Mouse (Mus musculus) embryonic facial prominence, embryonic 15.5 days (tissue): ENCODE measurements around the gene Mvk. TPM values are rescaled to one million over a fixed set of nuclear protein-coding genes. Genes with fewer than 3 reads are reported as not detected.
A peak's percentile ranks its signal among the peaks of the same experiment; 100 is the strongest.

ENCODE experiments used
- ATAC-seq: fragments of 200-750 bp; cut with Nextera tagmentation; 2 replicates; pipeline ENCODE4 v1.8.0; 2017; ENCODE audit warnings: low read depth, moderate TSS enrichment; ENCODE audit not compliant: insufficient number of reproducible peaks, low FRiP score, low TSS enrichment
- H3K27ac ChIP-seq: fragments of 300-500 bp; sonication (generic); replicated peaks from 2 replicates; pipeline ENCODE4 v1.5.1; 2015; ENCODE audit warnings: mild to moderate bottlenecking, inconsistent platforms
- H3K27me3 ChIP-seq: fragments of 300-500 bp; sonication (generic); 2 replicates; pipeline ENCODE4 v1.6.1; 2015; ENCODE audit warnings: inconsistent platforms
- H3K36me3 ChIP-seq: fragments of 300-500 bp; sonication (generic); 2 replicates; pipeline ENCODE4 v1.6.1; 2015; ENCODE audit warnings: mild to moderate bottlenecking, inconsistent platforms
- H3K4me1 ChIP-seq: fragments of 300-500 bp; sonication (generic); 2 replicates; pipeline ENCODE4 v1.6.1; 2015; ENCODE audit warnings: inconsistent platforms
- H3K4me2 ChIP-seq: fragments of 300-500 bp; sonication (generic); replicated peaks from 2 replicates; pipeline ENCODE4 v1.6.1; 2015; ENCODE audit warnings: mild to moderate bottlenecking, inconsistent platforms
- H3K4me3 ChIP-seq: fragments of 300-500 bp; sonication (generic); replicated peaks from 2 replicates; pipeline ENCODE4 v1.5.1; 2015; ENCODE audit warnings: mild to moderate bottlenecking, inconsistent platforms
- H3K9ac ChIP-seq: fragments of 300-500 bp; sonication (generic); 2 replicates; pipeline ENCODE4 v1.6.1; 2015; ENCODE audit warnings: inconsistent platforms
- H3K9me3 ChIP-seq: fragments of 300-500 bp; sonication (generic); replicated peaks from 2 replicates; pipeline ENCODE4 v1.6.1; 2016; ENCODE audit warnings: inconsistent platforms
- WGBS: fragments of 180-500 bp; shearing (Covaris S2); methylation state at CpG from one replicate; pipeline ENCODE4 v1.1.7; 2015; 5-methylcytosine and 5-hydroxymethylcytosine counted together
- polyA plus RNA-seq: library from polyadenylated mRNA; unstranded; fragments of >200 nt; fragmentation: Nextera tagmentation; extraction: Ambion mirVana; gene quantifications from 2 replicates; pipeline ENCODE4 v1.2.1, GENCODE M21; 2015

The Mvk gene
- polyA plus RNA-seq, 1 experiment from 2014 or later: 51.8 TPM

DNA sequence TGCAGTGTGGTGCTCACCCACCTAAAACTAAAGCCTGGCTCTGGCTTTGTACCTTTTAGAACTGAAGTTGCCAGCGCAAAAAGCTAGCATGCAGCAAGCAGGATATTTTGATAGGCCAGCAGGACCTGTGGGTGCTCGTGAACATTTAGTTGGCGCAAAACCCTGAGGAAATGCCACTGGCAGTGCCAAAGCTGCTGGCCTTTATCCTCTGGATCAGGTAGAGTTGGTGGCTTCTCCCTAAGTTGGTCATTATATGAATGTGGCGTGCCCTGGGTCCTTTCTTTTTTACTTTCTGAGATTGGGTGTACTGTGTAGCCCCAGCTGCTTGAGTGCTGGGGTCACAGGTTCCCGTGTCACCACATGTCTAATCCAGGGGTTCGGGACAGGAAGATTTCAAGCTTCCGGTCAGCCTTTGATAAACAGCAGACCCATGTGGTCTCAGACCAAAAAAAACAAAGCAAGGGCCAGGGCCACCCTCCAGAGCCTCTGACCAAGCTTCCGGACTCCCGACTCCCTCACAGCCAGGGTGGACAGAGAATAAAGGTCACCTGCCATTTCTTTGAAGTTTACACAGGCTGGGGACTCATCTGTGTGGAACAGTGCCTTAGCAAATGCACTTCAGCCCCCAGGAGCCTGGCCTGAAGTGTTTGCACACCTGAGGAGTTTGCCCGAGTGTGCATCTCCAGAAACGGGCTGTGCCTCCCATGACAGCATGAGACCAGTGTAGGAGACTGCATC lies 22.3 kb upstream of the Mvk start:
- Histone ChIP-seq H3K9ac (no peak overlapping the region), H3K9me3 (no peaks in the 10 kb centered on the region), H3K27ac (no peak overlapping the region), H3K4me1 (no peaks in the 10 kb centered on the region), H3K4me3 (no peak overlapping the region), H3K36me3 (peaks cover 44% of the 10 kb centered on the region), H3K27me3 (no peaks in the 10 kb centered on the region), H3K4me2 (no peak overlapping the region)
- ATAC-seq: no peak
- 76% methylated on average over 11 of the region's 11 CpGs for WGBS

DNA sequence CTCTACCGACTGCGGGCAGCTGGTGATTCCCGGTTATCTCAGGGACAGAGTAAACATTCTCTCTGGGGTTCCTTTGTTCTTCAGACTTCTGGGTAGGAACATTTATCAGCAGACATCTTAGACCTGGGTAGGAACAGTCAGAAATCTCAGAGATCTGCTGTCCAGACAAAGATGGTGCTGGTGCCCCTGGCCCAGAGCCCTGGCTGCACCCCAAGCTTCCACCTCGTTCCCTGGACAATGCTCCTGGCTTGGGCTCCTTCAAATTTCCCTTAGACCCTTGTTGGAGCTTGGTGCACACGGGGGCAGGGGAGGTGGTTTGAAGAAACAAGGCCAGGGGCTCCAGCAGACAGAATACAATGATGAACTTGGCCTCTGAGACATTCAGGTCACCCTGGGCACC lies 21.5 kb upstream of the Mvk start:
- Histone ChIP-seq H3K4me2 (no peak overlapping the region), H3K4me1 (no peaks in the 10 kb centered on the region), H3K9ac (no peak overlapping the region), H3K4me3 (no peak overlapping the region), H3K27me3 (no peaks in the 10 kb centered on the region), H3K9me3 (no peaks in the 10 kb centered on the region), H3K27ac (no peak overlapping the region), H3K36me3 (peaks cover 35% of the 10 kb centered on the region)
- ATAC-seq: no peak
- WGBS: 57% methylated on average over 5 of the region's 5 CpGs

DNA sequence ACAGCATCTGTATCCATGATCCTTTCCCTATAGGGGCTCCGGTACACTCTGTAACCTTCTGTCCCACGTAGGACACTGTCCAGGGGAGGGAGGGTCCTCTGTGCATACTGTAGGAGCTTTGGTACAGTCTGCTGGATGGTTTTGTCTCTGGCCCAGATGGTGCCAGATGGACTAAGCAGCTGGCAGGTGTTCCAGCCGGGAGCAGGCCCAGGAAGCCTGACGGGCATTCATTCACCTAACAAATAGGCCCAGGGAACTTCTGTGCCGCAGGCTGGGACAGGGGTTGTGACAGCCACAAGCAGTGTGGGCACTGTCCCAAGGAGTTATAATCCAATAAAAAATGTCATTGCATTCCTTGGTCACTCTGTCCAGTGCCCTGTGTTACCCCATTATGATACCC lies 20.1 kb upstream of the Mvk start:
- 80% methylated on average over 5 of the region's 5 CpGs for WGBS
- no peak overlapping the region for H3K9ac ChIP-seq
- H3K27me3 ChIP-seq: no peaks in the 10 kb centered on the region
- peaks cover 23% of the 10 kb centered on the region for H3K36me3 ChIP-seq
- no peak overlapping the region for H3K4me3 ChIP-seq
- ATAC-seq: no peak
- H3K4me1 ChIP-seq: no peaks in the 10 kb centered on the region
- H3K4me2 ChIP-seq: no peak overlapping the region
- no peak overlapping the region for H3K27ac ChIP-seq
- no peaks in the 10 kb centered on the region for H3K9me3 ChIP-seq

DNA sequence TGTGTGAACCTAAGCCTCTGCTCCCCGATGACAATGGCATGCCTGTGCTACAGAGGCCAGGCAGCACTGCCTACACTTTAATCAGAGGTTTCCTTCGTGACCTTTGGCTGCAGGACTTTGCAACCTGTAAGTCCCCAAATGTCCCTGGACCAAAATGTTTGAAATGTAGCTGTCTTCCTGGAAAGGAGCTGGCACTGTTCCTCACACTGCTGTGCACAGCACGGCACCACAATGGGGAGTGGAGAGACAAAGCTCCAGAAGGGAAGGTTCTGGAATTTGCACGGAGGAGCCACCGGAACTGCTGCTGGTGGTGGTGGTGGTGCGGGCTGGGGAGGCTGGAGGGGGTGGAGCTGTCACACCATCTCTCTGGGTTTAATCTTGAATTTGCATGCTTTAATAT lies 17.3 kb upstream of the Mvk start:
- Histone ChIP-seq H3K27ac (no peak overlapping the region), H3K36me3 (no peaks in the 10 kb centered on the region), H3K9me3 (no peaks in the 10 kb centered on the region), H3K4me2 (no peak overlapping the region), H3K4me3 (no peak overlapping the region), H3K4me1 (no peaks in the 10 kb centered on the region), H3K9ac (no peak overlapping the region), H3K27me3 (no peaks in the 10 kb centered on the region)
- 68% methylated on average over 6 of the region's 6 CpGs for WGBS
- ATAC-seq: no peak

DNA sequence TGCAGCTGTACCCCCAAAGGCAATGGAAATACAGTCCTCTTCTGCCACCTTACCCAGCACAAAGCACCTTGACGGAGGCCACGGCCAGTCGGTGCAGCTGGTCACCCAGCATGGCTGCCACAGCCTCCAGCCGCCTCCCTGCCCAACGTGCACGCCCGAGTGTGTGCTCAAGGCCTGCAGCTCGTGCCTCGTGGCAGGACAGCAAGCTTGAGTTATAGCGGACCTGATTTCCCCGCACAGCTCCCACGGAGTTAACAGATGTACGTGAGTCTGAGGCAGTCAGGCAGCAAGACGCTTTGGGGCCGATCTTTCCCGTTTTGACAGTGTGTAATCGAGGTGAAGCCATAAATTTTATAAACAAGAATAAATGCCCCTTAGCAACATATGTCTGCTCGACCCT lies 15.4 kb upstream of the Mvk start:
- no peak for ATAC-seq
- H3K4me2 ChIP-seq: no peak overlapping the region
- 68% methylated on average over 18 of the region's 18 CpGs for WGBS
- no peaks in the 10 kb centered on the region for H3K36me3 ChIP-seq
- H3K9me3 ChIP-seq: no peaks in the 10 kb centered on the region
- H3K4me3 ChIP-seq: no peak overlapping the region
- no peak overlapping the region for H3K27ac ChIP-seq
- H3K9ac ChIP-seq: no peak overlapping the region
- H3K27me3 ChIP-seq: no peaks in the 10 kb centered on the region
- H3K4me1 ChIP-seq: no peaks in the 10 kb centered on the region

DNA sequence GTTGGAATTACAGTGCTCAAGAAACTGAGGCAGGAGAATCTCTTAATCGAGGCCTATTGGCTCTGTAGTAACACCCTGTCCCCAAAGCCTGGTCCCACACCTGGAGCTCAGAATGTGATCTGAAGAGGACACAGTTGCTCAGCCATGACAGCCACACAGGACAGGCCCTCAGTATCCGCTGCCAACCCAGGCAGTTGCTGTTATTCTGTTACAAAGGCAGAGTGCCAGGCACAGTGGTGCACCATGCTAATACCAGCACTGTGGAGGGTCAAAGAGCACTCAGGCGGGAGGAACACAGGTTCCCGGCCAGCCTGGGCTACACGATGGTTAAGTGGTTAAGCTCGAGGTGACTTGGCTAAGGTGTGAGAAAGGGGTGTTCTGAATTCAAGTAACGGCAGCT lies 14.3 kb upstream of the Mvk start:
- 79% methylated on average over 7 of the region's 7 CpGs for WGBS

DNA sequence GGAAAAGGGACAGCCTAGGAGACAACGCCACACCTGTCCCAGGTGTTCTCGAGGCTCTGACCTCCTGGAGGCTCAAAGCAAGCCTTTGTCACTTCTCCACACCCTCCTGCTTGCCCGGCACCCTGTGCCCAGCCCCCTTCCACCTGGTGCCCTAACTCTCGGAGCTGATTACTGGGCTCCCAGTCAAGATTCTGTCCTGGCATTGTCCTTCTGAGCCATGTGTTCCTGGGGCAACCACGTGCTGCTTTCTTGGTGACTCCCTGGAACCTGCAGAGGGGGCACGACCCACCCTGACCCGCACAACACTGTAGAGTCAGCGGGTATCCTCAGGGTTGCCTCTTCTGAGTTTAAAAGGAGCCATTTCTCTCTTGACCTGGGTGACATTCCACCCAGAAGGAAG lies 9.7 kb upstream of the Mvk start:
- Histone ChIP-seq H3K36me3 (peaks cover 34% of the 10 kb centered on the region), H3K9ac (no peak overlapping the region), H3K9me3 (no peaks in the 10 kb centered on the region), H3K4me3 (no peak overlapping the region), H3K4me1 (no peaks in the 10 kb centered on the region), H3K4me2 (no peak overlapping the region), H3K27me3 (no peaks in the 10 kb centered on the region), H3K27ac (no peak overlapping the region)
- WGBS: 90% methylated on average over 8 of the region's 8 CpGs
- ATAC-seq: no peak

More for the DNA sequence above, 14.3 kb upstream of the Mvk start:
- Histone ChIP-seq H3K36me3 (peaks cover 5% of the 10 kb centered on the region; the same call in 1 of the 2 replicates), H3K4me2 (no peak overlapping the region), H3K9me3 (no peaks in the 10 kb centered on the region), H3K9ac (no peak overlapping the region), H3K27me3 (no peaks in the 10 kb centered on the region), H3K4me3 (no peak overlapping the region), H3K4me1 (no peaks in the 10 kb centered on the region), H3K27ac (no peak overlapping the region)
- ATAC-seq: no peak

DNA sequence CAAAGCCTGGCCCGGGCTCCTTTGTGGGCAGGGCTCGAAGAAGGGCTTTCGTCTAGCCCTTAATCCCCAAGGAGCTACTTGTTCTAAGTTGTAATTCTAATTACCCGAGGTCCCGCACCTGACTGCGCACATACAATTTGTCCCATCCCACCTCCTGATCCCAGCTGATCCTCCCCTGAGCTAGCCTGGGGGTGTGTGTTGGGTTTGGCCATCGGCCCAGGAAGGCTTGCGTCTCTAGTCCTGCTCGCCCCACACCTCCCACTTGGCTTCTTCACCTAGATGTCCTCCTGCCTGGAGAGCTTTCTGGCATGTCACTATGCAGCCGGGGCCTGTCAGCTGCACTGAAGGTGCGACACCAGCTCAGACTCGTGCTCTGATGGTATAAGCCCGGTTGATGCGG lies 8.5 kb upstream of the Mvk start:
- Histone ChIP-seq H3K27me3 (no peaks in the 10 kb centered on the region), H3K9me3 (no peaks in the 10 kb centered on the region), H3K4me1 (no peaks in the 10 kb centered on the region), H3K36me3 (peaks cover 34% of the 10 kb centered on the region), H3K27ac (no peak overlapping the region), H3K9ac (no peak overlapping the region), H3K4me2 (no peak overlapping the region), H3K4me3 (no peak overlapping the region)
- 86% methylated on average over 14 of the region's 14 CpGs for WGBS
- no peak for ATAC-seq

DNA sequence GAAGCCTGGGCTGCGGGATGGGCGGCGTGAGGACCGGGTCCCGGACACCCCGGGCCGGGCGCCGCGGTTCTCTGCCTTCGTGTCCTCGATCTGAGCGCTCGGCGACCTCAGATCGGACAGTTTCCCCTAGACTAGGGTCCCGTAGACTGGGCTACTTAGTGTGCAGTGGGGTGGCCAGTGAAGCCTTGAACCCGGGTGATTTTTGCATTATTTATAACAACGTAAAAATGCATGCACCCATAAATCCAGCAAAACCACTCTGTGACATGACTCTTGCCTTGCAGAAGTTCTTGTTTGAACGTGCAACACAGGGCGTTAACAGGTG lies 261 bp downstream of the Mvk start:
- WGBS: under 1% methylated on average over 21 of the region's 21 CpGs
- Histone ChIP-seq H3K4me3 (peak overlapping the region; percentile 90), H3K27ac (peak overlapping the region; percentile 74), H3K9ac (peak overlapping the region; percentile 91), H3K4me2 (peak overlapping the region; percentile 81), H3K4me1 (peaks cover 25% of the 10 kb centered on the region), H3K9me3 (no peaks in the 10 kb centered on the region), H3K27me3 (no peaks in the 10 kb centered on the region), H3K36me3 (peaks cover 25% of the 10 kb centered on the region)
- no peak for ATAC-seq

DNA sequence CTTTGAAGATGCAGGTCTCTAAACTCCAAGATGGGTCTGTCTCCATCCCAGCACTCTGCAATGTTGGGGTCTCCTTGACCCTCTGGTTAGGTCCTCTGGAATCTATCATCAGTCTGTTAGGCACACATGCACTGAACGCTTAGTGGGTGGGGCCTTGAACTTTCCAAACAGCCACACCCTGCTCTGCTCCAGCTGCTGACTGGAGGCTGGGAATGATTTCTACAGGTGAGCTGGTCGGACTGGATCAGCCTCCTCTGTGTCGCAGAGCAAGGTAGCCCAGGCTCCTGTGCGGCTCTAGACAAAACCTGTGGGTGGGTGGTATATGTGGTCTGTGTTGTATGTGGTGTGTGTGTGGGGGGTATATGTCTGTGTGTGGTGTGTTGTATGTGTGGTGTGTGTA lies 4.9 kb downstream of the Mvk start:
- no peak overlapping the region for H3K9ac ChIP-seq

DNA sequence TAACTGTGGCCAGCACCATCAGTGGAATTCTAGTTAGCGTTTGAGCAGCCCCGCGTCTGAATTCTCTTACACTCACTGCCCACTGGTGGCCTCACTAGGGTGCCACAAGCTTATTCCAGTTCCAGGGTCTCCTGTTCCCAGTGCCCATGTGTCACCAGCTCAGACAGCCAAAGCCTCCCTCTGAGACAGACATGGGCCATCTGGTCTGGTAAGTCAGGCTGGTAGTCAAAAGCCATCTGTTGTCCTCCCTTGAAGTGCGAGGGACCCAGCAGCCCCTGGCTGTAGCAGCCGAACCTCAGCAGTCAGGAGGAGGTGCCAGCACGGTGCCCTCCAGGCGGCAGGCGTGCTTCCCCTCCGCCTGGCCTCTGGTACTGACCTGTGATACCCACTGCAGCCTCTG lies 12.2 kb downstream of the Mvk start:
- Histone ChIP-seq H3K4me2 (no peak overlapping the region), H3K9me3 (no peaks in the 10 kb centered on the region), H3K4me1 (peaks cover 16% of the 10 kb centered on the region), H3K27me3 (no peaks in the 10 kb centered on the region), H3K4me3 (no peak overlapping the region), H3K9ac (no peak overlapping the region), H3K36me3 (peaks cover 17% of the 10 kb centered on the region), H3K27ac (no peak overlapping the region)
- ATAC-seq: no peak
- 79% methylated on average over 9 of the region's 9 CpGs for WGBS

More for the DNA sequence above, 4.9 kb downstream of the Mvk start:
- H3K4me3 ChIP-seq: no peak overlapping the region
- H3K4me1 ChIP-seq: peaks cover 16% of the 10 kb centered on the region
- no peak overlapping the region for H3K4me2 ChIP-seq
- no peak for ATAC-seq
- no peaks in the 10 kb centered on the region for H3K9me3 ChIP-seq
- H3K27me3 ChIP-seq: no peaks in the 10 kb centered on the region
- no peak overlapping the region for H3K27ac ChIP-seq
- 65% methylated on average over 4 of the region's 4 CpGs for WGBS
- H3K36me3 ChIP-seq: peaks cover 57% of the 10 kb centered on the region

DNA sequence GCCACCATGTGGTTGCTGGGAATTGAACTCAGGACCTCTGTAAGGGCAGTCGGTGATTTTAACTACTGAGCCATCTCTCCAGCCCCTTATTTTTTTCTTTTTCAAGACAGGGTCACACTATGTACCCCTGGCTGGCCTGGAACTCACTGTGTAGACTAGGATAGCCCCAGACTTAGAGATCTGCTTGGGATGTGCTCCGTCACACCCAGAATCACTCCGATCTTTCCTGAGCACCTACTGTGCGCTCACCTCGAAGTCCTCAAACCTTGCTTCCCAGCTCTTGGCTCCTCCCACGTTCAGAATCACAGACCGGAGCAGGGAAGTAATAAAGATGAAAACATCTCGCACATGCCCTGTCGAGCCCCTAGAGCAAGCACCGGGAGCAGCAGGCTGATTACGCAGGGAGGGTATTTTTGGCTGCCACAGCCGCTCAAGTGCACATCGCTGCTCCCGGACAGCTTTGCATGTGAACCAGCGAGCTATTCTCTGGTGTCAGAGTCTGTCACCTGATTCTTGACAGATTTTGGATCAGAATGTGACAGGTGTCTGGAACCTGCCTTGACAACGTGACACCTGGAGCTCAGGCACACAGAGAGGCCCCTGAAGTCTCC lies 13.0 kb downstream of the Mvk start:
- 76% methylated on average over 16 of the region's 16 CpGs for WGBS
- no peak for ATAC-seq

More for the DNA sequence above, 13.0 kb downstream of the Mvk start:
- H3K9ac ChIP-seq: no peak overlapping the region
- H3K4me1 ChIP-seq: peaks cover 19% of the 10 kb centered on the region
- H3K4me3 ChIP-seq: no peak overlapping the region
- H3K4me2 ChIP-seq: no peak overlapping the region
- no peaks in the 10 kb centered on the region for H3K9me3 ChIP-seq
- H3K27ac ChIP-seq: no peak overlapping the region
- H3K27me3 ChIP-seq: no peaks in the 10 kb centered on the region; the same call in 1 of the 2 replicates
- H3K36me3 ChIP-seq: peaks cover 10% of the 10 kb centered on the region
